Mouse (Mus musculus) myocyte (in vitro differentiated cells): ENCODE results near the gene Baz2b.

Source experiments
- MAX ChIP-seq: IDR thresholded peaks from one replicate; pipeline ENCODE4 v1.6.1; 2011; ENCODE audit warnings: low read depth, mild to moderate bottlenecking, control low read depth
- POLR2A ChIP-seq: IDR thresholded peaks from one replicate; pipeline ENCODE4 v1.6.1; 2011; ENCODE audit warnings: low read depth, mild to moderate bottlenecking, control low read depth, moderate library complexity; ENCODE audit not compliant: insufficient read length
- TCF12 ChIP-seq: IDR thresholded peaks from one replicate; pipeline ENCODE4 v1.6.1; 2011; ENCODE audit warnings: mild to moderate bottlenecking, control low read depth; ENCODE audit not compliant: poor library complexity, insufficient read depth, severe bottlenecking
- TCF3 ChIP-seq: IDR thresholded peaks from one replicate; pipeline ENCODE4 v1.6.1; 2011; ENCODE audit warnings: low read depth, control low read depth; ENCODE audit not compliant: insufficient read length
- USF1 ChIP-seq: IDR thresholded peaks from one replicate; pipeline ENCODE4 v1.6.1; 2011; ENCODE audit warnings: low read depth, mild to moderate bottlenecking, control low read depth, moderate library complexity

DNA sequence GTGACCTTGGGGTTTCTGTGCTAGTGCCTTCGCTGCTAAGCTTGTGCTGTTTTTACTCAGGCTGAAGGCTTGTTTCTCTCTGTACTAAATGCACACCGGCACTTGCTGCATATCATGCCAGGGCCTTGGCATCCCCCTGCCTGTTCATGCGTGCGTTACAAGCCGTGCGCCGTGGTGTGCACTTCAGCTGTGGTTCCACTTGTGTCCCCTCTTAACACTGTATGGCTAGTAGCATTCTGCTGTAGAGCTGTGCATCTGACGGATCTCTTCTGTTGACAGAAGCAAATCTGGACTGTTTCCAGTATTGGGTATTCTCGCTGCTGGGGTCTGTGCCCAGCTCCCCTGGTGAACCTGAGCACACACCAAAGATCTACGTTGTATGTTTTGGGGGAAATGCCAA is 356.1 kb downstream of the Baz2b start:
- TF ChIP-seq POLR2A (no peak), MAX (no peak), TCF3 (no peak), USF1 (no peak), TCF12 (no peak)
